Mouse (Mus musculus) CH12F3 (cell line): ENCODE data around the gene Fam219a.

Experiments
- in situ Hi-C: fragments of 300-500 bp; cut with MboI; formaldehyde crosslinking; loops from 2 replicates; pipeline ENCODE4 v1.14.3; 2020; ENCODE audit warnings: low sequenced_read_pairs

The Fam219a gene

GRCm38 (mm10) chr4:41569411-41569885 lies at the start of gene Fam219a, which contains the start of gene Dnaic1:
Gene Fam219a (minus strand): TSS chr4:41569538.
Gene Dnaic1 (plus strand): TSS chr4:41569775.
- in situ Hi-C loops = no loop called here

GRCm38 (mm10) chr4:41615661-41616599 lies 46.6 kb upstream of the Fam219a start:
- in situ Hi-C loops = no loop called here

GRCm38 (mm10) chr4:41614156-41614555 lies 44.8 kb upstream of the Fam219a start:
- in situ Hi-C loops = loop anchor here (5.0 kb wide), 1 partner anchor 33 kb away; no protein-coding TSS in a partner anchor

- in situ Hi-C loops = loop anchor here (5.0 kb wide), 1 partner anchor 35 kb away; no protein-coding TSS in a partner anchor
These were observed 42.8 kb upstream of the Fam219a start for GRCm38 (mm10) chr4:41612166-41612565.

GRCm38 (mm10) chr4:41610594-41610980 lies 41.2 kb upstream of the Fam219a start:
- in situ Hi-C loops = loop anchor here (5.0 kb wide), 1 partner anchor 37 kb away; no protein-coding TSS in a partner anchor

GRCm38 (mm10) chr4:41609681-41610593 lies 40.6 kb upstream of the Fam219a start:
- in situ Hi-C loops = loop anchor here (5.0 kb wide), 1 partner anchor 37 kb away; no protein-coding TSS in a partner anchor

- in situ Hi-C loops = no loop called here
These were observed 37.4 kb upstream of the Fam219a start for GRCm38 (mm10) chr4:41606784-41607183.

- in situ Hi-C loops = no loop called here
These were observed 35.4 kb upstream of the Fam219a start for GRCm38 (mm10) chr4:41604476-41605396.

- in situ Hi-C loops = no loop called here
These were observed 33.5 kb upstream of the Fam219a start for GRCm38 (mm10) chr4:41602818-41603217.

- in situ Hi-C loops = no loop called here
These were observed 14.0 kb upstream of the Fam219a start for GRCm38 (mm10) chr4:41583353-41583752.

GRCm38 (mm10) chr4:41575914-41576313 lies 6.6 kb upstream of the Fam219a start:
- in situ Hi-C loops = no loop called here

- in situ Hi-C loops = no loop called here
These were observed 4.2 kb upstream of the Fam219a start for GRCm38 (mm10) chr4:41573492-41573891.

- in situ Hi-C loops = no loop called here
These were observed 2.2 kb upstream of the Fam219a start for GRCm38 (mm10) chr4:41571490-41571889.

- in situ Hi-C loops = no loop called here
These were observed 492 bp downstream of the Fam219a start for GRCm38 (mm10) chr4:41568682-41569410.

- in situ Hi-C loops = no loop called here
These were observed 1.1 kb downstream of the Fam219a start for GRCm38 (mm10) chr4:41568239-41568638.

- in situ Hi-C loops = no loop called here
These were observed 3.2 kb downstream of the Fam219a start for GRCm38 (mm10) chr4:41566123-41566522.

- in situ Hi-C loops = no loop called here
These were observed 6.0 kb downstream of the Fam219a start for GRCm38 (mm10) chr4:41563297-41563696.

GRCm38 (mm10) chr4:41557092-41557491 lies 12.2 kb downstream of the Fam219a start:
- in situ Hi-C loops = no loop called here

GRCm38 (mm10) chr4:41556311-41556953 lies 12.9 kb downstream of the Fam219a start:
- in situ Hi-C loops = no loop called here
